Mouse (Mus musculus) adrenal gland, postnatal 14 days (tissue): ENCODE data around the gene Ssbp4. TPM values are rescaled to one million over a fixed set of nuclear protein-coding genes. Genes with fewer than 3 reads are reported as not detected.
"Not testable (repeated sequence)": the region's sequence is repeated elsewhere in the genome, so short reads cannot be mapped to it uniquely, and the experiment has no call there.

Source experiments
- DNase-seq: peaks from one replicate; pipeline ENCODE4 v3.0.0; 2021; ENCODE audit warnings: mixed read lengths
- total RNA-seq: library from RNA; stranded (reverse); gene quantifications from 2 replicates; pipeline ENCODE4 v1.2.3, GENCODE M21; 2021

Ssbp4 gene
- total RNA-seq, 1 experiment from 2014 or later = 84.4 TPM

- DNase-seq = not testable (repeated sequence)
Observed at GRCm38 (mm10) chr8:70587955-70588354, 20.7 kb downstream of the Ssbp4 start.

GRCm38 (mm10) chr8:70585258-70585652 is 23.4 kb downstream of the Ssbp4 start:
- DNase-seq = peak; percentile 81

- DNase-seq = peak; percentile 70
Observed at GRCm38 (mm10) chr8:70584606-70585257, 23.9 kb downstream of the Ssbp4 start.

- DNase-seq = peak; percentile 82
Observed at GRCm38 (mm10) chr8:70583476-70584387, 24.9 kb downstream of the Ssbp4 start.

GRCm38 (mm10) chr8:70577207-70577606 is 31.5 kb downstream of the Ssbp4 start:
- DNase-seq = no peak

GRCm38 (mm10) chr8:70574915-70575314 is 33.8 kb downstream of the Ssbp4 start:
- DNase-seq = peak; percentile 67

GRCm38 (mm10) chr8:70574302-70574701 is 34.4 kb downstream of the Ssbp4 start:
- no peak for DNase-seq

- DNase-seq = no peak
Observed at GRCm38 (mm10) chr8:70570990-70571389, 37.7 kb downstream of the Ssbp4 start.

- DNase-seq = peak; percentile 51
Observed at GRCm38 (mm10) chr8:70570360-70570759, 38.3 kb downstream of the Ssbp4 start.

GRCm38 (mm10) chr8:70565561-70565960 is 43.1 kb downstream of the Ssbp4 start:
- peak; percentile 55 for DNase-seq

GRCm38 (mm10) chr8:70564696-70565235 is 43.9 kb downstream of the Ssbp4 start:
- peak; percentile 70 for DNase-seq

GRCm38 (mm10) chr8:70563763-70564387 is 44.8 kb downstream of the Ssbp4 start:
- DNase-seq = no peak

- DNase-seq = peak; percentile 55
Observed at GRCm38 (mm10) chr8:70562802-70563201, 45.9 kb downstream of the Ssbp4 start.

GRCm38 (mm10) chr8:70561809-70562535 is 46.7 kb downstream of the Ssbp4 start:
- DNase-seq = peak; percentile 83

GRCm38 (mm10) chr8:70561357-70561756 is 47.3 kb downstream of the Ssbp4 start:
- DNase-seq = no peak

GRCm38 (mm10) chr8:70560564-70560963 is 48.1 kb downstream of the Ssbp4 start:
- DNase-seq = no peak

- peak; percentile 86 for DNase-seq
Observed at GRCm38 (mm10) chr8:70560096-70560495, 48.6 kb downstream of the Ssbp4 start.

- DNase-seq = no peak
Observed at GRCm38 (mm10) chr8:70558983-70559382, 49.7 kb downstream of the Ssbp4 start.

- DNase-seq = no peak
Observed at GRCm38 (mm10) chr8:70558334-70558733, 50.3 kb downstream of the Ssbp4 start.

GRCm38 (mm10) chr8:70555079-70555747 is 53.5 kb downstream of the Ssbp4 start:
- DNase-seq = no peak

- peak; percentile 86 for DNase-seq
Observed at GRCm38 (mm10) chr8:70553740-70554139, 54.9 kb downstream of the Ssbp4 start.
